8 mouse cellular contexts compared by ENCODE assay signal in genomic region chr6:52305877-52306389, GRCm38 (mm10). TPM values are rescaled to one million over a fixed set of nuclear protein-coding genes. Genes with fewer than 3 reads are reported as not detected.
A peak's percentile ranks its signal among the peaks of the same experiment; 100 is the strongest.
DNase-seq lines count a peak whose midpoint lies in the region; TF ChIP-seq lines count a peak whose summit lies in the region.

No protein-coding gene starts in this region.

- intact Hi-C loops in gastrocnemius, postnatal 14 days (cut with DNase I; ENCODE audit: low total_unique reads), result no loop called here
- intact Hi-C loops in left cerebral cortex, postnatal 10 days (cut with DNase I), result loop anchor here (5.0 to 10.0 kb wide), 2 partner anchors 271 to 419 kb away; no protein-coding TSS in a partner anchor

- no peaks in the 10 kb centered on the region for H3K79me2 ChIP-seq in macrophage (ENCODE audit: inconsistent target)

- in situ Hi-C loops in ES-E14 (cut with MboI; ENCODE audit: low sequenced_read_pairs in 2 of 2, unreplicated experiment in 2 of 2), result no loop called here

- peak; percentile 63 for TF ChIP-seq CTCF in cortical plate, adult 2 months (IDR thresholded peaks at IDR 0.05; ENCODE audit: extremely low read depth, insufficient read depth, low read length)

- H3K4me1 ChIP-seq in ES-E14 (ENCODE audit: control insufficient read depth in 2 of 2, insufficient read depth in 2 of 2, low read length in 2 of 2, poor library complexity in 1 of 2), result no peaks in the 10 kb centered on the region; a peak in 2 of 4 replicates
- H3K4me1 ChIP-seq in cortical plate, adult 2 months (ENCODE audit: control insufficient read depth, insufficient read depth, low read length), result no peaks in the 10 kb centered on the region

- H3K27ac ChIP-seq in ES-E14 (ENCODE audit: insufficient read depth, low read depth, low read length, poor library complexity, severe bottlenecking) (no peak overlapping the region), macrophage (no peak overlapping the region)
- no peak overlapping the region for H3K27ac ChIP-seq in cortical plate, adult 2 months (ENCODE audit: insufficient read depth, low read length)

- H3K9me3 ChIP-seq in ES-E14 (ENCODE audit: control insufficient read depth, insufficient read depth, low read depth, low read length), result no peaks in the 10 kb centered on the region

- no peaks in the 10 kb centered on the region for H3K36me3 ChIP-seq in ES-E14 (ENCODE audit: control insufficient read depth, insufficient read depth, low read length, poor library complexity, severe bottlenecking)
- no peaks in the 10 kb centered on the region for H3K36me3 ChIP-seq in macrophage (ENCODE audit: inconsistent target)

- peak overlapping the region; percentile 15 to 31; a peak in 2 of 4 replicates for H3K4me3 ChIP-seq in ES-E14 (ENCODE audit: insufficient read depth in 1 of 2, low read depth in 1 of 2, low read length in 2 of 2, poor library complexity in 1 of 2, severe bottlenecking in 1 of 2)
- H3K4me3 ChIP-seq in cortical plate, adult 2 months (ENCODE audit: insufficient read depth, low read length), result peak overlapping the region; percentile 32
- H3K4me3 ChIP-seq in macrophage (ENCODE audit: inconsistent target), result peak overlapping the region; percentile 27

- 1% methylated on average over 30 of the region's 30 CpGs for WGBS in macrophage (ENCODE audit: missing documents)

- no peak for TF ChIP-seq POLR2A in cortical plate, adult 2 months (IDR thresholded peaks at IDR 0.05; ENCODE audit: extremely low read depth, insufficient read depth, low read length)

- no peak overlapping the region for H3K9ac ChIP-seq in ES-E14 (ENCODE audit: insufficient read depth, low read depth, low read length, poor library complexity, severe bottlenecking)

- peak; percentile 63 for DNase-seq in ES-E14 (ENCODE audit: low read depth, low spot score)
- DNase-seq in gastrocnemius, postnatal 14 days, result peak; percentile 66
- peak; percentile 50 for DNase-seq in induced T-regulatory cell, adult 2 months (ENCODE audit: low read depth)
- peak; percentile 42 to 78 for DNase-seq in left cerebral cortex, postnatal 10 days (ENCODE audit: extremely low spot score in 1 of 2, low spot score in 2 of 2)
- peak; percentile 64 for DNase-seq in right cerebral cortex, postnatal 14 days
- peak; percentile 63 for DNase-seq in yolk sac, embryonic 10.5 days (ENCODE audit: low spot score)

TF ChIP-seq in ES-E14, 5 proteins besides CTCF, POLR2A, EP300 and RAD21:
- TF ChIP-seq HCFC1 (IDR thresholded peaks at IDR 0.05; ENCODE audit: borderline replicate concordance, insufficient read depth, low read length) (no peak), CHD2 (IDR thresholded peaks at IDR 0.05; ENCODE audit: low read depth, low read length) (no peak), ZC3H11A (IDR thresholded peaks at IDR 0.05; ENCODE audit: borderline replicate concordance, low read depth, low read length) (no peak), MAFK (IDR thresholded peaks at IDR 0.05; ENCODE audit: insufficient read depth, low read depth, low read length) (no peak), ZNF384 (IDR thresholded peaks at IDR 0.05; ENCODE audit: low read depth, low read length) (no peak)

RNA-seq across cellular contexts. Expression of gene Evx1, which starts 7.4 kb away (rescaled TPM):
- total RNA-seq in ES-E14 (2012; rRNA removed), result 0.32 and 0.54 TPM in 2 replicates
- polyA plus RNA-seq in cortical plate, adult 2 months (2012; rRNA removed), result not detected in 2 replicates
- not detected for total RNA-seq in gastrocnemius, postnatal 14 days (2021)
- not detected for total RNA-seq in left cerebral cortex, postnatal 10 days (2021)
- not detected for total RNA-seq in macrophage (2018; cell fraction: chromatin; rRNA removed)
- total RNA-seq in macrophage (2018; cell fraction: cytosol; rRNA removed), result not detected
- total RNA-seq in macrophage (2018; cell fraction: nucleus; rRNA removed), result not detected
- polyA plus RNA-seq in macrophage (2018), result not detected in 3 replicates

RNA-seq across cellular contexts. Expression of gene Hoxa13, which starts 45.3 kb away (rescaled TPM):
- 0.21 and 0.40 TPM in 2 replicates for total RNA-seq in ES-E14 (2012; rRNA removed)
- not detected in 2 replicates for polyA plus RNA-seq in cortical plate, adult 2 months (2012; rRNA removed)
- total RNA-seq in gastrocnemius, postnatal 14 days (2021), result 1 to 10 TPM in 1 of 2 experiments, under 1 TPM in 1; 0.24 to 1.7 TPM
- total RNA-seq in left cerebral cortex, postnatal 10 days (2021), result not detected
- 1 to 10 TPM in 1 of 26 experiments, not detected in 25; 1.1 TPM for total RNA-seq in macrophage (2018; cell fraction: chromatin; rRNA removed)
- total RNA-seq in macrophage (2018; cell fraction: cytosol; rRNA removed), result not detected
- total RNA-seq in macrophage (2018; cell fraction: nucleus; rRNA removed), result not detected
- polyA plus RNA-seq in macrophage (2018), result not detected in 3 replicates
